Mouse (Mus musculus) kidney, adult 9 months (tissue): ENCODE data around the gene Hist1h2bm.
"Not testable (repeated sequence)": the region's sequence is repeated elsewhere in the genome, so short reads cannot be mapped to it uniquely, and the experiment has no call there.

ENCODE experiments used
- DNase-seq: peaks from one replicate; pipeline ENCODE4 v3.0.0; 2022

The Hist1h2bm gene

GRCm38 (mm10) chr13:21729544-21729943, 7.7 kb downstream of the Hist1h2bm start:
- DNase-seq = no peak

- no peak for DNase-seq
Measured at GRCm38 (mm10) chr13:21733466-21733865, 11.6 kb downstream of the Hist1h2bm start.

- DNase-seq = peak; percentile 82
Measured at GRCm38 (mm10) chr13:21734010-21734905, 12.4 kb downstream of the Hist1h2bm start.

- DNase-seq = peak; percentile 45
Measured at GRCm38 (mm10) chr13:21734906-21735767, 13.3 kb downstream of the Hist1h2bm start, which contains the start of gene Hist1h4j. TSS of gene Hist1h4j (plus strand) at chr13:21735064.

- no peak for DNase-seq
Measured at GRCm38 (mm10) chr13:21745006-21745405, 23.2 kb downstream of the Hist1h2bm start.

GRCm38 (mm10) chr13:21749387-21750158, 27.7 kb downstream of the Hist1h2bm start:
- DNase-seq = no peak

GRCm38 (mm10) chr13:21750159-21751017, 28.5 kb downstream of the Hist1h2bm start, which contains the start of gene Hist1h4k:
TSS of gene Hist1h4k (minus strand) at chr13:21750505.
- DNase-seq = peak; percentile 71

GRCm38 (mm10) chr13:21751417-21751816, 29.6 kb downstream of the Hist1h2bm start:
- no peak for DNase-seq

GRCm38 (mm10) chr13:21751827-21752226, 30.0 kb downstream of the Hist1h2bm start:
- DNase-seq = no peak

- no peak for DNase-seq
Measured at GRCm38 (mm10) chr13:21752356-21752755, 30.5 kb downstream of the Hist1h2bm start.

GRCm38 (mm10) chr13:21753051-21753523, 31.2 kb downstream of the Hist1h2bm start:
- no peak for DNase-seq

GRCm38 (mm10) chr13:21753524-21754285, 31.9 kb downstream of the Hist1h2bm start, which contains the start of the genes Hist1h2ak and Hist1h2bn:
TSS of gene Hist1h2ak (minus strand) at chr13:21753827.
TSS of gene Hist1h2bn (plus strand) at chr13:21754123.
- DNase-seq = peak; percentile 64

- not testable (repeated sequence) for DNase-seq
Measured at GRCm38 (mm10) chr13:21754294-21755001, 32.6 kb downstream of the Hist1h2bm start.

- no peak for DNase-seq
Measured at GRCm38 (mm10) chr13:21755707-21756106, 33.9 kb downstream of the Hist1h2bm start.
